Mouse (Mus musculus) testis, adult 2 months (tissue): ENCODE results near the gene Bace2.

Experiments
- CTCF ChIP-seq: fragments of 200-500 bp; IDR thresholded peaks from 2 replicates; pipeline ENCODE4 v1.5.1; 2012; ENCODE audit warnings: low read depth, mild to moderate bottlenecking, inconsistent platforms, low read length, moderate library complexity; ENCODE audit not compliant: control insufficient read depth, insufficient read depth, insufficient replicate concordance
- POLR2A ChIP-seq: fragments of 200-500 bp; IDR thresholded peaks from 2 replicates; pipeline ENCODE4 v1.6.1; 2012; ENCODE audit warnings: low read depth, mild to moderate bottlenecking, inconsistent platforms, low read length, moderate library complexity; ENCODE audit not compliant: control insufficient read depth

GRCm38 (mm10) chr16:97434206-97434605 lies 77.7 kb downstream of the Bace2 start:
- TF ChIP-seq POLR2A (no peak), CTCF (no peak)
